Mouse (Mus musculus): ENCODE data around the gene Spag4. TPM values are rescaled to one million over a fixed set of nuclear protein-coding genes. Genes with fewer than 3 reads are reported as not detected.
"Not testable (repeated sequence)": the region's sequence is repeated elsewhere in the genome, so short reads cannot be mapped to it uniquely, and the experiment has no call there.

The Spag4 gene
- polyA plus RNA-seq, 1 experiment from 2014 or later, result 7.5 TPM

GRCm38 (mm10) chr2:156084541-156084940 is 19.6 kb downstream of the Spag4 start:
- H3K4me1 ChIP-seq (replicated peaks; ENCODE audit: control insufficient read depth, insufficient read depth, low read length), result no peaks in the 10 kb centered on the region
- H3K27me3 ChIP-seq (replicated peaks; ENCODE audit: control insufficient read depth, insufficient read depth, low read length), result no peaks in the 10 kb centered on the region
- no peak overlapping the region for H3K4me2 ChIP-seq (ENCODE audit: low read length)
- no peaks in the 10 kb centered on the region for H3K9me3 ChIP-seq (ENCODE audit: control insufficient read depth, low read length)
- H3K27ac ChIP-seq (ENCODE audit: low read length), result no peak overlapping the region
- 94% methylated on average over 3 of the region's 3 CpGs for WGBS
- H3K9ac ChIP-seq (replicated peaks; ENCODE audit: low read depth, low read length), result no peak overlapping the region
- ATAC-seq, result no peak
- no peak overlapping the region for H3K4me3 ChIP-seq (replicated peaks; ENCODE audit: low read length)
- no peaks in the 10 kb centered on the region for H3K36me3 ChIP-seq (ENCODE audit: control insufficient read depth, insufficient read depth)

- Histone ChIP-seq H3K27me3 (replicated peaks; ENCODE audit: control insufficient read depth, insufficient read depth, low read length) (no peaks in the 10 kb centered on the region), H3K36me3 (ENCODE audit: control insufficient read depth, insufficient read depth) (no peaks in the 10 kb centered on the region), H3K27ac (ENCODE audit: low read length) (no peak overlapping the region), H3K4me2 (ENCODE audit: low read length) (no peak overlapping the region), H3K4me1 (replicated peaks; ENCODE audit: control insufficient read depth, insufficient read depth, low read length) (peaks cover 12% of the 10 kb centered on the region), H3K9ac (replicated peaks; ENCODE audit: low read depth, low read length) (no peak overlapping the region), H3K9me3 (ENCODE audit: control insufficient read depth, low read length) (no peaks in the 10 kb centered on the region), H3K4me3 (replicated peaks; ENCODE audit: low read length) (no peak overlapping the region)
- ATAC-seq, result no peak
- 88% methylated on average over 7 of the region's 7 CpGs for WGBS
Observed at GRCm38 (mm10) chr2:156087391-156088110, 22.6 kb downstream of the Spag4 start.

DNA sequence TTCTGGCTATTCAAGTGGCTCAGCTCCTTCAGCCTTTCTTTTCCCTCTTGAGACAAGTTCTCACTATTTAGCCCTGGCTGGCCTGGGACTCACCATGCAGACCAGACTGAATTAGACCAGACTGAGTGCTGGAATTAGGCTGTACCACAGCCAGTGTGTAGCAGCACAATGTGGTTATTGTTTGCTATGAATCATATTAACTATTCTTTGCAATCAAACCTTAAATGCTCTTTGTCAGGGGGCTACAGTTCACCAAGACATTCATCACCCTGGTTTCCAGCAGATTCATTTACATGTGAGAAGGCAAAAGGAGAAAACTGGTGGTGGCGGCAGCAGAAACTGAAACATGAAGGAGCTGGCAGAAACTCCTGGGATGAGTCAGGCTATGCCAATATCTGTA is 24.8 kb downstream of the Spag4 start:
- Histone ChIP-seq H3K27me3 (replicated peaks; ENCODE audit: control insufficient read depth, insufficient read depth, low read length) (no peaks in the 10 kb centered on the region), H3K27ac (ENCODE audit: low read length) (no peak overlapping the region), H3K36me3 (ENCODE audit: control insufficient read depth, insufficient read depth) (no peaks in the 10 kb centered on the region), H3K4me2 (ENCODE audit: low read length) (no peak overlapping the region), H3K9me3 (ENCODE audit: control insufficient read depth, low read length) (no peaks in the 10 kb centered on the region), H3K4me1 (replicated peaks; ENCODE audit: control insufficient read depth, insufficient read depth, low read length) (peaks cover 12% of the 10 kb centered on the region), H3K9ac (replicated peaks; ENCODE audit: low read depth, low read length) (no peak overlapping the region), H3K4me3 (replicated peaks; ENCODE audit: low read length) (no peak overlapping the region)
- WGBS, result 29% methylated on average over 1 of the region's 1 CpGs
- peak; percentile 77 for ATAC-seq

DNA sequence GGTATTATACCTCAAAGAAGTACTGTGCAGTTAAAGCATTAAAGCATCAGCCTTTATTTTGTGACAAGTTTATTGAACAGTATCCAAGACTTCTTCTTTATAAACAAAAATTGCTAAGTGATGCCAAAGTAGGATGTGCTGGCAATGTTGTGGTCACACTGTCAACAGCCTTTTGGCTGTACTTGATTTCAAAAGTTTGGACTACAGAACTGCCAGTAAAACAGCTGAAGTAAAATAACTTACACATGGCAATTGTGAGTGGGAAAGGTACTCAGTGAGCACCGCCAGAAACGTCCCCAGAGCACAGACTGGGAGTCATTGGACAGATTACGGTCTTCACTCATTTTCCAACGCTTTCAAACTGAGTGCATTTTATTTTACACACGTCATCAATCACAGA is 27.0 kb downstream of the Spag4 start:
- peaks cover 17% of the 10 kb centered on the region for H3K36me3 ChIP-seq (ENCODE audit: control insufficient read depth, insufficient read depth)
- H3K4me3 ChIP-seq (replicated peaks; ENCODE audit: low read length), result no peak overlapping the region
- no peak overlapping the region for H3K4me2 ChIP-seq (ENCODE audit: low read length)
- H3K4me1 ChIP-seq (replicated peaks; ENCODE audit: control insufficient read depth, insufficient read depth, low read length), result peaks cover 12% of the 10 kb centered on the region
- no peaks in the 10 kb centered on the region for H3K27me3 ChIP-seq (replicated peaks; ENCODE audit: control insufficient read depth, insufficient read depth, low read length)
- no peak overlapping the region for H3K9ac ChIP-seq (replicated peaks; ENCODE audit: low read depth, low read length)
- no peak for ATAC-seq
- no peak overlapping the region for H3K27ac ChIP-seq (ENCODE audit: low read length)
- WGBS, result 75% methylated on average over 5 of the region's 5 CpGs
- H3K9me3 ChIP-seq (ENCODE audit: control insufficient read depth, low read length), result no peaks in the 10 kb centered on the region

DNA sequence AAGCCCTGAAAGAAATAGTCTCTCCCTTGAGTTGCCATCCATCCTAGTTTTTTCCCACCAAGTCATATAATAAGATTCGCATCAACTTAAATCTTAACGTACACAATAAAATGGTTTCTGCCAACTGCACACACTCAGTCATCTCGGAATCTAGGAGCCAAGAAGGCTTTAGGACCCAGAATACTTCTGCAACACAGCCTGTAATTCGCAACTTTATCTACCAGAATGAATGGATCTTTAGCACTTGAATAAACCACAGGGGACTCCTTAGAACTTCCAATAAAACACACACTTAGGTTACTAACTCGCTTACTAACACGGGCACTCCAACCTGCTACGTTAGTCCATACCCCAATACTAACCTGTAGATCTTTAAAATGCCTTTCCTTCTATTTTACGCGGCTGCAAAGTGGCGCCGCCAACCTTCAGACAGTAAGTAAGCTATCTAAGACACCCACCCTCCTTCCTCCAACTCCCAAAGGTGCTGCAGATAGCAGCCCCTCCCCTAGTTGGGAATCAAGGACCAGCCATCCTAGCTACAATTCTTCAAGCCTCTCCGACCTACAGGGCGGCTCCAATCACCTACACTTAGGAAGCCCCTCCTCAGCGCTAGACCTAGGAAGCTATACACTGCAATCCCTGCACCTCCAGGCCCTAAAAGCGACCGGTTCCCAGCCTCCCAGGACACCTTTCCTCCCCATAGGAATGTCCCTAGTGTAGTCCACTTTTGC is 45.8 kb downstream of the Spag4 start:
- WGBS, result under 1% methylated on average over 16 of the region's 16 CpGs
- peak overlapping the region; percentile 87 for H3K27ac ChIP-seq (ENCODE audit: low read length)
- H3K9ac ChIP-seq (replicated peaks; ENCODE audit: low read depth, low read length), result peak overlapping the region; percentile 94
- H3K4me3 ChIP-seq (replicated peaks; ENCODE audit: low read length), result peak overlapping the region; percentile 99
- peaks cover 12% of the 10 kb centered on the region for H3K4me1 ChIP-seq (replicated peaks; ENCODE audit: control insufficient read depth, insufficient read depth, low read length)
- no peaks in the 10 kb centered on the region for H3K27me3 ChIP-seq (replicated peaks; ENCODE audit: control insufficient read depth, insufficient read depth, low read length)
- H3K4me2 ChIP-seq (ENCODE audit: low read length), result peak overlapping the region; percentile 81
- ATAC-seq, result peak; percentile 63
- H3K9me3 ChIP-seq (ENCODE audit: control insufficient read depth, low read length), result no peaks in the 10 kb centered on the region
- H3K36me3 ChIP-seq (ENCODE audit: control insufficient read depth, insufficient read depth), result no peaks in the 10 kb centered on the region

DNA sequence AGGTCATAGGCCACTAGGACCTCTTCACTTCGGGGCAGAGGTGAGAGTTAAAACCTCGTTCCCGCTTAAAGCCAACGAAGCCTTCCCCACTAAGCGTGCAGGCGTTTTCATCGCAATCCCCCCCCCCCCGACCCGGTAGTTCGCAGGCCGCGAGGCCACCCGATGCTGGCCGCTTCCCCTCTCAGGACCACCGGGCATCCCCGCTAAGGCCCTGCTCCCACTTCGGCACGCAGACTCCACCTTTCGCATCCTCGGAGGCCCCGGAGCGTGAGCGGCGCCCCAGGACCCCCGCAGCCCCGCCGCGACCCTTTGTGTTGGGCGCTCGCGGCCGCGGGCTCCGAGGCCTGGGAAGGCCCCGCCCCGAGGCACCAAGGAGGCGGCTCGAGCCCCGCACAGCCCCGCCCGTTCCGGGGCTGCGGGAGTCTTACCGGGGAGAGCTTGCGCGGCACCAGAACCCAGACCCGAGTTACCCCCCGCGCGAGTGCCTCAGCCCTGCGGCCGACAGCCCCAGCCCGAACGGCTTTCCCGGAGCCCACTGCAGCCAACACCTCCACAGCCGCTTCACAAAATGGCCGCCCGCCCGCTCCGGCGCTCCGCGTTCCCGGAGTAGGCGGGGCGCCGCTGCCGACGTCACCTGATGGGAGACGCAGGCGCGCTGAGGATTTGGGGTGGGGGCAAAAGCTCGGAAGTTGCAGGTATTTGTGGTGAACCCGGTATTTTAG is 46.5 kb downstream of the Spag4 start, which contains the start of the genes Cpne1 and Rbm12:
Cpne1 (minus strand) TSS at position 608 of the 722 bp plus-strand sequence.
Rbm12 (minus strand) TSS at position 621 of the 722 bp plus-strand sequence.
- peak within 1 kb of the TSS; percentile 94 for H3K9ac ChIP-seq (replicated peaks; ENCODE audit: low read depth, low read length)
- peak within 1 kb of the TSS; percentile 87 for H3K27ac ChIP-seq (ENCODE audit: low read length)
- no peaks in the 10 kb centered on the region for H3K27me3 ChIP-seq (replicated peaks; ENCODE audit: control insufficient read depth, insufficient read depth, low read length)
- H3K36me3 ChIP-seq (ENCODE audit: control insufficient read depth, insufficient read depth), result no peaks in the 10 kb centered on the region
- no peaks in the 10 kb centered on the region for H3K9me3 ChIP-seq (ENCODE audit: control insufficient read depth, low read length)
- H3K4me1 ChIP-seq (replicated peaks; ENCODE audit: control insufficient read depth, insufficient read depth, low read length), result peaks cover 12% of the 10 kb centered on the region
- ATAC-seq, result peak; percentile 97
- peak within 1 kb of the TSS; percentile 81 for H3K4me2 ChIP-seq (ENCODE audit: low read length)
- H3K4me3 ChIP-seq (replicated peaks; ENCODE audit: low read length), result peak within 1 kb of the TSS; percentile 99
- under 1% methylated on average over 71 of the region's 74 CpGs for WGBS

GRCm38 (mm10) chr2:156112080-156112423 is 47.1 kb downstream of the Spag4 start:
- not testable (repeated sequence) for H3K27me3 ChIP-seq (replicated peaks; ENCODE audit: control insufficient read depth, insufficient read depth, low read length); H3K9me3 ChIP-seq (ENCODE audit: control insufficient read depth, low read length); H3K36me3 ChIP-seq (ENCODE audit: control insufficient read depth, insufficient read depth); ATAC-seq
- Histone ChIP-seq H3K27ac (ENCODE audit: low read length) (peak overlapping the region; percentile 5; the same call in 1 of the 2 replicates), H3K4me2 (ENCODE audit: low read length) (peak overlapping the region; percentile 48), H3K9ac (replicated peaks; ENCODE audit: low read depth, low read length) (peak overlapping the region; percentile 94; the same call in 1 of the 2 replicates), H3K4me1 (replicated peaks; ENCODE audit: control insufficient read depth, insufficient read depth, low read length) (peaks cover 12% of the 10 kb centered on the region), H3K4me3 (replicated peaks; ENCODE audit: low read length) (peak overlapping the region; percentile 99)
- 21% methylated on average over 5 of the region's 5 CpGs for WGBS

- no peak overlapping the region for H3K4me2 ChIP-seq (ENCODE audit: low read length)
- ATAC-seq, result no peak
Observed at GRCm38 (mm10) chr2:156119566-156119965, 54.6 kb downstream of the Spag4 start.

More at GRCm38 (mm10) chr2:156119566-156119965, 54.6 kb downstream of the Spag4 start:
- no peak overlapping the region for H3K27ac ChIP-seq (ENCODE audit: low read length)
- no peaks in the 10 kb centered on the region for H3K4me1 ChIP-seq (replicated peaks; ENCODE audit: control insufficient read depth, insufficient read depth, low read length)
- no peaks in the 10 kb centered on the region for H3K36me3 ChIP-seq (ENCODE audit: control insufficient read depth, insufficient read depth)
- H3K27me3 ChIP-seq (replicated peaks; ENCODE audit: control insufficient read depth, insufficient read depth, low read length), result no peaks in the 10 kb centered on the region
- no peaks in the 10 kb centered on the region for H3K9me3 ChIP-seq (ENCODE audit: control insufficient read depth, low read length)
- H3K9ac ChIP-seq (replicated peaks; ENCODE audit: low read depth, low read length), result no peak overlapping the region
- H3K4me3 ChIP-seq (replicated peaks; ENCODE audit: low read length), result no peak overlapping the region
